Mouse (Mus musculus) heart, postnatal 10 days (tissue): ENCODE measurements around the gene Akap2. TPM values are rescaled to one million over a fixed set of nuclear protein-coding genes. Genes with fewer than 3 reads are reported as not detected.
"Not testable (repeated sequence)": the region's sequence is repeated elsewhere in the genome, so short reads cannot be mapped to it uniquely, and the experiment has no call there.

ENCODE experiments used
- DNase-seq, 2 experiments: peaks; one replicate each; pipeline ENCODE4 v3.0.0; 2021
- intact Hi-C: fragments of 180-260 bp; cut with DNase I; formaldehyde crosslinking; loops from one replicate; pipeline ENCODE4 v1.15.1; 2025
- total RNA-seq, 2 experiments: library from RNA; stranded (reverse); gene quantifications; 2 replicates each; pipeline ENCODE4 v1.2.3; 2021

Akap2 gene
- total RNA-seq, 2 experiments from 2014 or later, result 127 to 141 TPM

GRCm38 (mm10) chr4:57888246-57888645 is 170.8 kb downstream of the Akap2 start:
- DNase-seq, result no peak
- intact Hi-C loops, result no loop called here

GRCm38 (mm10) chr4:57888978-57889377 is 171.5 kb downstream of the Akap2 start:
- intact Hi-C loops, DNase-seq: not testable (repeated sequence)

- intact Hi-C loops, result no loop called here
- DNase-seq, result no peak
Observed at GRCm38 (mm10) chr4:57889773-57890172, 172.3 kb downstream of the Akap2 start.

DNA sequence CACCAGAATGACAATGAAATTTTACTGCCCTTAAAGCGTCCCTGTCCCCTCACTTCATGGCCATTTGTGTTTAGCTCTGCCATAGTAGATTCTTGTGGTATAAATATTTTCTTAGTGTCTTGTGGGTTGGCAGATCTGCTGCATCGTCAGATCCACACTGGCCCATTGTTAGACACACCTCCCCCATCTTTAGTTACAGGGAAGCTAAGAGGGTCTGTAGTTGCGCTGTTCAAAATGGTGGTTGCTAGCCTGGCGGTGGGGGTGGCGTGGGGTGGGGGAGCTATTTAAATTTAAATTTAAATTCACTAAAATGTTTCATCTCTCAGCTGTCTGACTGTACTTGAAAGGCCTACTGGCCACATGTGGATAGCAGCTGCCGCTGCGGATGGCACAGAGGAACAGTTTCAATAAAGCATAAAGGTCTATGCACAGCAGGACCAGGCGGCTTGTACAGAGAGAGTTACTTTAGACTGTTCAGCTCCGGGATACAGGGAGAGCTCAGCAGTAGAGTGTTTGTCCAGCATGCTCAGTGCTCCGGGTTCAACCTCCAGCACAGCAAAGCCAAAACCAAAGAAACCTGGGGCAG is 174.6 kb downstream of the Akap2 start:
- DNase-seq, result no peak
- intact Hi-C loops, result no loop called here

DNA sequence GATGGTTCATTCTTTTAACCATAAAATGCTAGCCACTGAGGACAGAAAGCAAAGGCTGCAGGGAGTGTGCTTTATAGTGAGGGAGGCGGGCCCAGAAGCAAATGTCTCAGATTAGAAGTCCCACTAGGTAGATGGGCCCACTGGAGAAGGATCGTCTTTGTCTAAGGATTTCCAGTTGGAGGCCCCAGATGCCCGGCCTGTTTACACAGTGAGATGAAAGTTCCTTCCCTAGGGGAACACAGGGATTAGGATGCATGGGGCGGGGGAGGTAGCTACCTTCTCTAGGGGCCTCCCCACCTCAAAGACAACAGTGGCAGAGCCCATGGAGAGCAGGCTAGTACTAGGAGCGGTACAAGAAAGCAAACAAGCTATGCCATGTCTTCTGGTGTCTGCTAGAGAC is 177.7 kb downstream of the Akap2 start:
- no peak for DNase-seq
- intact Hi-C loops, result no loop called here

DNA sequence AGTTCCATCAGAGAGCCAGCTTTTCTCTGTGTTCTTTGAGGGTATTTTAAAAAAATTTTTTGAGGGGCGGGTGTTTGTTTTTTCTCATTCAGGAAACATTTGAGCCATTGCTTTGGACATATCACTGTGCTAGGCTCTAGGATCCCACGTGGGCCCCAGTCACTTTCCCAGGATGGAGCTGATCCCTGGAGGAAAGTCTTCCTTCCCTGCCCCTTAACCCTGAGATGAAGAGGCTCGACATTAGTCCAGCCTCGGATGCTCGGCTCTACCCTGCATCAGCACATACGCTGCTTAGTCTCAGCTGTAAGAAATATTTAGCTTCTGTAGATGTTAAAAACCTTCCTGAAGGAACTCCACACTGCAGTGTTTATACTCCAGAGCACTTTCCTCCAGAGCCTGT is 178.4 kb downstream of the Akap2 start:
- intact Hi-C loops, result no loop called here
- DNase-seq, result no peak

- DNase-seq, result no peak
- intact Hi-C loops, result no loop called here
Observed at GRCm38 (mm10) chr4:57896631-57897030, 179.2 kb downstream of the Akap2 start.

DNA sequence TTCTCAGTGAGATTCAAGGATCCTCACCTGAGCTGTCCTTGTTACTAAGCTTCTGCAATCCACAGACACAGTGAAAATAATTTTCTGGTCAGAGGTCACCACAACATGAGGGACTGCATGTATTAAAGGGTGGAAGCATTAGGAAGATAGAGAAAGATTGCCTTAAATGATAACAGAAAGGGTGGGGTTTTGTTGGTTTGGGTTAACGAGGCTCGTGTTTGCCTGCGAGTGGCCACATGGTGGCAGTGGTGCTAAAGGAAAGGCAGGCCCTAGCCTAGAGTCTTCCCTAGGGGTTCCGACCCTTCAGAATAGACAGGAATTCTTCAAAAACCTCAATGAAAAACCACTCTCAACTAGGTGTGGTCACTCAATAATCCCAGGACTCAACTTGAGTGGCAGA is 183.8 kb downstream of the Akap2 start:
- DNase-seq, result peak; percentile 46 to 62
- intact Hi-C loops, result loop anchor here (1.0 to 10.0 kb wide), 3 partner anchors 178 to 529 kb away; no protein-coding TSS in a partner anchor

DNA sequence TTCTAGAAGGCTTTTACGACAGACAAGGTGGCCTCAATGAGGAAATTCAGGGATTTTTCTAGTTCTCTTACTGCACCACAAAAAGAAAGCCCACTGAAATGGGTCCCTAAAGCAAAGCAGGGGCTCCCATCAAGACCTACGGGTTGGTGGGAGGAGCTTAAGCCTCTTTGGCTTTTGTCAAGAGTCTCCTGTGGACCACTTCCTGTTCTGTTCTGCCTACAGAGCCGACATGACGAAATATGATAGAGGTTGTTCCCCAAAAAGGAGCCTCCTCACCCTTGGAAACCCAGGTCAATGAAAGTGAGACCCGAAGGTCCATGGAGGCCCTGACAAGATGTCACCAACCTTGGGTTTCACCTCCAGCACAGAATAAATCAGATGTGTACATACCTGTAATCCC is 185.2 kb downstream of the Akap2 start:
- no peak for DNase-seq
- intact Hi-C loops, result loop anchor here (5.0 to 10.0 kb wide), 2 partner anchors 352 to 530 kb away; no protein-coding TSS in a partner anchor

GRCm38 (mm10) chr4:57904211-57904610 is 186.8 kb downstream of the Akap2 start:
- peak; percentile 76 to 84 for DNase-seq
- intact Hi-C loops, result loop anchor here (1.0 to 10.0 kb wide), 3 partner anchors 233 to 532 kb away; no protein-coding TSS in a partner anchor

DNA sequence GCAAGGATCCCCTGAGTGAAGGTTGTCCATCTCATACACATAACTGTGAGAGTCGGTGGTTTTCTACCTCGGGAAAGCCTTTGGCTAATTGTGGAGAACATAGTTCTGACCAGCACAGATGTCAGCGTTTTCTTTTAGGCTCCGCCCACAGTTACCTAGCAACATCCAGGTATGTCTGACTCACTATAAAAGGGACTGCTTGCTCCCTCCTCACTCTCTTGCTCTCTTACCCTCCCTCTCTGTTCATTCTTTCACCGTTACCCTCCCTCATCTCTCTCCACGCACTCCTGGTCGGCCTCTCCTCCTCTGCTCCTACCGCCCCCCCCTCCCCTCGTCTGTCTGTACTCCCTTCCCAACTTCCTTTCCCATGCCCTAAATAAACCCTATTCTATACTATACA is 187.2 kb downstream of the Akap2 start:
- no peak for DNase-seq
- intact Hi-C loops, result loop anchor here (1.0 to 10.0 kb wide), 3 partner anchors 233 to 532 kb away; no protein-coding TSS in a partner anchor

- intact Hi-C loops, result loop anchor here (10.0 kb wide), 1 partner anchor 348 kb away; no protein-coding TSS in a partner anchor
Observed at GRCm38 (mm10) chr4:57906708-57907107, 189.3 kb downstream of the Akap2 start.

GRCm38 (mm10) chr4:57908860-57909259 is 191.4 kb downstream of the Akap2 start:
- no peak for DNase-seq
- intact Hi-C loops, result loop anchor here (10.0 kb wide), 1 partner anchor 346 kb away; no protein-coding TSS in a partner anchor

More at GRCm38 (mm10) chr4:57906708-57907107, 189.3 kb downstream of the Akap2 start:
- DNase-seq, result no peak

DNA sequence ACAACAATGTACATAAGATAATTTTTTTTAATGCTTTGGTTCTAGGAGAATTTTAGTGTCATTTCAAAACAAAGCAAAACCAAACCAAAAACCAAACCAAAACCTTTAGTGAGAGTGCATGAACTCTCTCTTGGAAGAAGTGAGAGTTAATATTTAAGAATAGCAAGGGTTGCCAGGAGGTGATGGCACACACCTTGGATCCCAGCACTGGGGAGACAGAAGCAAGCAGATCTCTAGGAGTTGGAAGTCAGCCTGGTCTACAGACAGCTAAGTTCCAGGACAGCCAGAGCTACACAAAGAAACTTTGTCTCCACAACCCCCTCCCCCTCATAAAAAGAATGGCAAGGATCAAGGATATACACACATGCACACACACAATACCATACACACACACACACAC is 195.6 kb downstream of the Akap2 start:
- intact Hi-C loops, result no loop called here

DNA sequence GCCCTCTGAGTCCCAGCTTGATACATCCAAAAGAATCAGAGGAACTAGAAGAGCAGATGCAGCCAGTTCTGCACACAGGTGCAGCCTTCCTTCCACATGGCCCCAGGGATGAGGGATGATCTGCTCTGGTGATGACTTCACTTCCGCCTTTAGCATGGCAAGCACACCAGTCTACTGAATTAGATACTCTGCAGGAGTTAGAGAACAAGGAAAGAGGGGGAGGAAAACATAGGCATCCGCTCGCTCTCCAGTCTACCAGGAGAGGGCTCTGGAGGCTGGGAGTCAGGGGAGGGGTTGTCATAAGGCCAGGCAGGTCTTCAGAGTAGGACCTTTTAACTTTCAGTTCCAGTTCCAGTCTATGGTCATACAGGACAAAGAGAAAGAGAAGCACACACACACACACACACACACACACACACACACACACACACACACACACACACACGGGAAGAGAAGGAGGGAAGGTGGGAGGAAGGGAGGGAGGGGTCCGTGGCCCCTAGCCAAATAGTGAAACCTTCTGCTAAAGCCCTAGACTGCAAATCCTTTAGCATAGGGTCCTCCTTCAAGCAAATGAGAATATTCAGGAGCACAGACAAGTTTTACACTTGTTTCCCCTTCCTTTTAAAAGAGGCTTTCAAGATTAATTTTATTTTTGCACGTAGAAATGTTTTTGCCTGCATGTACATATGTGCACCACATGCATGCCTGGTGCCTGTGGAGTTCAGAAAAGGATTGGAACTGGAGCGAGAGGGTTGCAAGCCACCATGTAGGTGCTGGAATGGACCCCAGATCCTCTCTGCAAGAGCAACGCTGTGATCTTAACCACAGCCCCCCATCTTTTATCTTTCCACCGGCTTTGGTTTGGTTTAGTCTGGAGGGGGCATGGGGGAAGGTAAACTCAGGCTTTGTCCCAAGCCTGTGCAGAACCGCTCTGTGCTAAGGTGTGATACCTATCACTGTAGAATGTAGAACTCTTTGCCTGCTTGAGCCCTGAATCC is 197.0 kb downstream of the Akap2 start:
- intact Hi-C loops, result no loop called here
- DNase-seq, result no peak

More for the DNA sequence above, 195.6 kb downstream of the Akap2 start:
- DNase-seq, result no peak

GRCm38 (mm10) chr4:57915216-57915965 is 197.9 kb downstream of the Akap2 start:
- peak; percentile 59 to 70 for DNase-seq
- intact Hi-C loops, result no loop called here

DNA sequence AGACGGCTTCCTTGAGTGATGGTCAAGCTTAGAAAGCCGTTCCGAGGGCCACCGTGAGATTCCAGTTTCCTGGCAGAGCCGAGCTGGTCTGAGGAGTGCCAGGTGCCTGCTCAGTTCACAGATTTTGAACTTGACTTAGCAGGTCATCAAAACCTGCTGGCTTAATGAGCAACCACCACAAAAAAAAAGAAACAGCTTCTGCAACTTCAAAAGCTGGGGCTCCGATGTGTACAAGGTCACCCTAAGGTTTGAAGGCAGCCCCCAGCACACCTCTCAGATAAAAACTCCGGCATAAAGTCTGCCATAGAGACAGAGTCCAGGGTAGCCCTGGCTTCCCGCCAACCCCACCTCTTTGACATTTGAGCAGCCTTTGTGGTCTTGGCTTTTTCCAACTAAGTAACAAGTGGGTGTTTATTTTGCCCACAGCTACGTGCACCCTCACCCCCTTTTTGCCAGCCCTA is 198.8 kb downstream of the Akap2 start, which contains the start of gene D630039A03Rik:
Gene D630039A03Rik (minus strand): TSS at position 97 of the 461 bp plus-strand sequence.
- intact Hi-C loops, result no loop called here
- DNase-seq, result no peak

- no peak for DNase-seq
- intact Hi-C loops, result no loop called here
Observed at GRCm38 (mm10) chr4:57916711-57917110, 199.3 kb downstream of the Akap2 start.

- DNase-seq, result no peak
- intact Hi-C loops, result no loop called here
Observed at GRCm38 (mm10) chr4:57919494-57920423, 202.3 kb downstream of the Akap2 start.
